Mouse (Mus musculus): Measurements from ENCODE around the gene Slc38a6.

DNA sequence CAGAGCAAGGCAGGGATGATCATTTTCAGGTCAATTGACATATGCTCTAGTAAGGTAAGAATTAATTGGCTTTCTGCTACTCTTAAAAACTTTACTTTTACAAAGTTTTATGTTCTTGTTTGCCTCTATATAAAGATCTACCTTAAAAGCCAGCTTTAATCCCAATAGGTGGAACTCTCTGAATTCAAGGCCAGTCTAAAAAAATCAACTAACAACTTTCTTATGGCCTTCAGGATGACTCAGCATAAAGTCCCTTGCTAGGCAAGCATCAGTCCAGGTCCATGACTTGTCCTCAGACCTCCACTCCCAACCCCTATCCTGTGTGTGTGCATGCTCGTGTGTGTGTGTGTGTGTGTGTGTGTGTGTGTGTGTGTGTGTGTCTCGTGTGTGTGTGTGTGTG, 70.1 kb downstream of the Slc38a6 start:
- TF ChIP-seq CTCF (IDR thresholded peaks at IDR 0.05; ENCODE audit: low read depth) (no peak), EP300 (IDR thresholded peaks at IDR 0.05; ENCODE audit: low read depth) (no peak)

All from heart, postnatal 0 days (tissue).